Mouse (Mus musculus): Measurements from ENCODE around the gene Slc52a3. TPM values are rescaled to one million over a fixed set of nuclear protein-coding genes. Genes with fewer than 3 reads are reported as not detected.

Gene Slc52a3
- polyA plus RNA-seq, 1 experiment = 0.83 TPM

DNA sequence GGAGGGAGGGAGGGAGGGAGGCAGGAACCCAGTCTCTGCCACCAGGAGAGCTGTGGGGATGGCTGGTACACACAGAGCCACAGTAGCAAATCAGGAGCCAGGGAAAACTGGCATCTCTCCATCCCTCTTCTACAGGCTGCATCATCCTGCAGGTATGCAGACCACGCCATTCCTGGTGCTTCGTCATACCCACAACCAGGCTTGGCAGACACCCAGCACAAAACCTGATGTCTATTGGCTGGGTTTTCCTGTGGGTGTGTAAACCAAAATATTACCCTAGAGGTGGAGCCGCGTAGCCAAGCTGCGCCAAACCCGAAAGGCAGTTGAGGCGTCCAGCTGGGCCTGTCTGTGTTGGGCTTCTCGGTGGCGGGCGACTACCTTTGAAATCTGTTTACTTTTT is 33.8 kb upstream of the Slc52a3 start:
- TF ChIP-seq POLR2A (IDR thresholded peaks at IDR 0.05; ENCODE audit: borderline replicate concordance, low read depth, low read length) = no peak
- no peak for TF ChIP-seq CTCF (IDR thresholded peaks at IDR 0.05; ENCODE audit: low read depth, low read length)
- Histone ChIP-seq H3K4me3 (ENCODE audit: insufficient read depth, low read length) (no peak overlapping the region), H3K4me1 (ENCODE audit: control insufficient read depth, insufficient read depth, low read length) (0 out of 2 replicates have a peak, but pooled peaks cover 4% of the 10 kb centered on the region), H3K27ac (ENCODE audit: insufficient read depth, low read depth, low read length) (no peak overlapping the region)

GRCm38 (mm10) chr2:151963319-151963718 is 33.0 kb upstream of the Slc52a3 start:
- no peak for TF ChIP-seq POLR2A (IDR thresholded peaks at IDR 0.05; ENCODE audit: borderline replicate concordance, low read depth, low read length)
- TF ChIP-seq CTCF (IDR thresholded peaks at IDR 0.05; ENCODE audit: low read depth, low read length) = no peak
- Histone ChIP-seq H3K4me3 (ENCODE audit: insufficient read depth, low read length) (no peak overlapping the region), H3K27ac (ENCODE audit: insufficient read depth, low read depth, low read length) (no peak overlapping the region), H3K4me1 (ENCODE audit: control insufficient read depth, insufficient read depth, low read length) (peaks cover 7% of the 10 kb centered on the region; the same call in 1 of the 2 replicates)

DNA sequence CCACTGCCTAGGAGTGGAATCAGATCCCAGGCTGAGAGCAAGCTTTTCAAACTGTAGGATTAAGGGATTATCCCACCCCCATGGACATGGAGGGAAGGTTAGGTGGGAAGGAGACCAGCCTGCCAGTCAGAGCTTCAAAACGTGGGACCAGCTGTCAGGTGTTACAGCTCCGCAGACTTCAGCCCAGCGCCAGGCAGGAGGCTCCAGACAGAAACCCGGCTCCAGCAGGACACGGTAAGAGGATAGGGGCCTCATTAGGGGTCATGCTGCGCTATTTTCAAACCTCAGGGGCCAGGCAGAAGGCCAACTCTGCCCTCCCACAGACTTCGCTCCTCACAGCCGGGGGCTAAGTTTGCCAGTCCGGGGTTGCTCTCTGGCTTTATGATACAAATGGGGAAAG is 32.3 kb upstream of the Slc52a3 start:
- no peak overlapping the region for H3K27ac ChIP-seq (ENCODE audit: insufficient read depth, low read depth, low read length)
- peaks cover 13% of the 10 kb centered on the region for H3K4me1 ChIP-seq (ENCODE audit: control insufficient read depth, insufficient read depth, low read length)
- no peak overlapping the region for H3K4me3 ChIP-seq (ENCODE audit: insufficient read depth, low read length)
- no peak for TF ChIP-seq CTCF (IDR thresholded peaks at IDR 0.05; ENCODE audit: low read depth, low read length)

- TF ChIP-seq CTCF (IDR thresholded peaks at IDR 0.05; ENCODE audit: low read depth, low read length) = no peak
- Histone ChIP-seq H3K27ac (ENCODE audit: insufficient read depth, low read depth, low read length) (no peak overlapping the region), H3K4me3 (ENCODE audit: insufficient read depth, low read length) (no peak overlapping the region), H3K4me1 (ENCODE audit: control insufficient read depth, insufficient read depth, low read length) (peaks cover 21% of the 10 kb centered on the region)
Measured at GRCm38 (mm10) chr2:151967176-151967750, 29.0 kb upstream of the Slc52a3 start.

GRCm38 (mm10) chr2:151967792-151968191 is 28.5 kb upstream of the Slc52a3 start:
- H3K27ac ChIP-seq (ENCODE audit: insufficient read depth, low read depth, low read length) = no peak overlapping the region
- peaks cover 26% of the 10 kb centered on the region for H3K4me1 ChIP-seq (ENCODE audit: control insufficient read depth, insufficient read depth, low read length)

GRCm38 (mm10) chr2:151968451-151968850 is 27.9 kb upstream of the Slc52a3 start:
- no peak overlapping the region for H3K27ac ChIP-seq (ENCODE audit: insufficient read depth, low read depth, low read length)
- TF ChIP-seq CTCF (IDR thresholded peaks at IDR 0.05; ENCODE audit: low read depth, low read length) = no peak
- TF ChIP-seq POLR2A (IDR thresholded peaks at IDR 0.05; ENCODE audit: borderline replicate concordance, low read depth, low read length) = no peak
- H3K4me3 ChIP-seq (ENCODE audit: insufficient read depth, low read length) = no peak overlapping the region
- peaks cover 30% of the 10 kb centered on the region for H3K4me1 ChIP-seq (ENCODE audit: control insufficient read depth, insufficient read depth, low read length)

More at GRCm38 (mm10) chr2:151967792-151968191, 28.5 kb upstream of the Slc52a3 start:
- H3K4me3 ChIP-seq (ENCODE audit: insufficient read depth, low read length) = no peak overlapping the region
- TF ChIP-seq CTCF (IDR thresholded peaks at IDR 0.05; ENCODE audit: low read depth, low read length) (no peak), POLR2A (IDR thresholded peaks at IDR 0.05; ENCODE audit: borderline replicate concordance, low read depth, low read length) (no peak)

GRCm38 (mm10) chr2:151968986-151969385 is 27.3 kb upstream of the Slc52a3 start:
- Histone ChIP-seq H3K4me3 (ENCODE audit: insufficient read depth, low read length) (no peak overlapping the region), H3K4me1 (ENCODE audit: control insufficient read depth, insufficient read depth, low read length) (peaks cover 33% of the 10 kb centered on the region), H3K27ac (ENCODE audit: insufficient read depth, low read depth, low read length) (no peak overlapping the region)
- TF ChIP-seq CTCF (IDR thresholded peaks at IDR 0.05; ENCODE audit: low read depth, low read length) (no peak), POLR2A (IDR thresholded peaks at IDR 0.05; ENCODE audit: borderline replicate concordance, low read depth, low read length) (no peak)

DNA sequence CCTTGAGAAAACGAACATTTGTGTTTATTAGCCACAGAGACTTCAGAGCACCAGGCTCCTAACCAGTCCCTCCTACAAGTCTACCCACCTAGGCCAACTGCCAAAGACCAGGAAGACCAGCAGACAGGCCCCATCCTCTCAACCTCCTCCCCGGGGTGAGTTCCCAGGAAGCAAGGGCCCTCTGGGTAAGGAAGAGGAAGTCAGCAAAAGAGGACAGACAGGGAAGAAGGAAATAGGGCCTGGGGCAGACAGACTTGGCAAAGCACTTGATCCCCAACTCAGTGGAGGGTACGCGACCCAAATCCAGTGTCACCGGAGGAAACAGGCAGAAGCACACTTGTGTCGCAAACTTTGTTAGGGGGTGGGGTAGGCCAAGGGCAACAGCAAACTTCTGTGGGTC is 26.9 kb upstream of the Slc52a3 start:
- TF ChIP-seq POLR2A (IDR thresholded peaks at IDR 0.05; ENCODE audit: borderline replicate concordance, low read depth, low read length) (no peak), CTCF (IDR thresholded peaks at IDR 0.05; ENCODE audit: low read depth, low read length) (no peak)
- Histone ChIP-seq H3K27ac (ENCODE audit: insufficient read depth, low read depth, low read length) (no peak overlapping the region), H3K4me3 (ENCODE audit: insufficient read depth, low read length) (no peak overlapping the region), H3K4me1 (ENCODE audit: control insufficient read depth, insufficient read depth, low read length) (peaks cover 37% of the 10 kb centered on the region)

DNA sequence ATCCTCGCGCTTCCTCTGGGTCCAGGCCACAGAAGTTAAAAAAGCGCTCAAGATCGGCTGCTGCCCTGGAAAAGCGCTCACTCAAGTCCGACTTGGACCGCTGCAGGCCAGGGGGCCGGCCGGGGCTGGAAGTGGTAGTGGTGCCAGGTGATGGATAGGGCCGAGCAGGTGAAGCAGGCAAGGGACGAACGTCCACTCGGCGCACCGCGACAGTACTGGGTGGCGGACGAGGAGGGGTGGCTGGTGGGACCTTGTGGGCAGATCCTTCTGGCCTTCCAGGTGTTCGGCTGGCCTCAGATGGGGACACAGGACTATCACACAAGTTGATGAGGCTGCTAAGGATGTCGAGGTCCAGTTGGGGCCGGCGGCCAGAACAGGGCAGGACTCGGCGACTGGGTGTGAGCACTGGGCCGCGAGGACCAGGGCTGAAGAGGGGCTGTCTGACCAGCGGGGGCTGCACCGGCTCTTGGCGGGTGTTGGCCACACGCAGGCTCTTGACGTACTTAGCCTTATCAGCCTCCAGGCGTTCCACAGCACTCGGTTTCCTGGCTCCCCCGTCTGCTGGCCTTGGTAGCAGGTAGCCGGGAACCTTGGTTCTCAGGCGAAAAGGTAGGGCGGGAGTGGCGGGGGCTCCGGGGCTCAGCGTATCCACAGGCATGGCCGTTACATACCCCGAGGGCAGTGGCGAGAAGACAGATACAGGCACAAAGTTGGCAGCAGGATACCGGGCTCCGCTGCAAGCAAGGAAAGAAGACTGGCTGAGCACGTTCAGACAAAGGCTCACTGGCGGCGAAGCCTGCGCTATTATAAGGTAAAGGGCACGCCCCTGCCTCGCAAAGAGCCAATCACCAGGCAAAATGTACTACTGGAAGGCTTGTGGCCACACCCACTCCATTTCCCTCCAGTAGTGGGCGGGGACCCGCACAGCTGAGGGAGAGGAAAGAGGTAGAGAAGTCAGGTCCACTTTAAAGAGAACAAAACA is 25.8 kb upstream of the Slc52a3 start:
- Histone ChIP-seq H3K4me1 (ENCODE audit: control insufficient read depth, insufficient read depth, low read length) (peaks cover 40% of the 10 kb centered on the region), H3K4me3 (ENCODE audit: insufficient read depth, low read length) (no peak overlapping the region), H3K27ac (ENCODE audit: insufficient read depth, low read depth, low read length) (no peak overlapping the region)
- TF ChIP-seq CTCF (IDR thresholded peaks at IDR 0.05; ENCODE audit: low read depth, low read length) = no peak
- TF ChIP-seq POLR2A (IDR thresholded peaks at IDR 0.05; ENCODE audit: borderline replicate concordance, low read depth, low read length) = no peak

DNA sequence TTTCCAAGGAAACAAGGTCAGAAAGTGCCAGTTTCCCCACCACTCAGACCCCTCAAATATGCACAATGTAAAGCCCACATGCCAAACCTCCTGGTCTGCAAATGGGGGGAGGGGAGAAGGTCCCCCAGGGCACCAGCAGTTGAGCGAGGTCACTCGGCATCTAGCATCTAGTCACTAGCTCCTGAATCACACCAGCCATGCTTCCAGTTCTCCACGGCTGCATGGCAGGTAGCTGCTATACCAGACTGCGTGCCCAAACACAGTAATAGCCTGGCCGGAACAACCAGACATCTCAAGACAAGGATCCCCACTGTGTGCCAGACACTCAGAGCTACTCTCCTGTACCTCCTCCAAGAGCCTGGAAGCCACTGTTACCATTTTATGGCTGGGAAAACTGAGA is 24.6 kb upstream of the Slc52a3 start:
- H3K4me3 ChIP-seq (ENCODE audit: insufficient read depth, low read length) = no peak overlapping the region

More for the DNA sequence above, 24.6 kb upstream of the Slc52a3 start:
- H3K27ac ChIP-seq (ENCODE audit: insufficient read depth, low read depth, low read length) = no peak overlapping the region
- TF ChIP-seq POLR2A (IDR thresholded peaks at IDR 0.05; ENCODE audit: borderline replicate concordance, low read depth, low read length) (no peak), CTCF (IDR thresholded peaks at IDR 0.05; ENCODE audit: low read depth, low read length) (no peak)
- peaks cover 40% of the 10 kb centered on the region for H3K4me1 ChIP-seq (ENCODE audit: control insufficient read depth, insufficient read depth, low read length)

All from bone marrow macrophage, adult 2 months (primary cell).